Mouse (Mus musculus) ovary, adult 2 months (tissue): Measurements from ENCODE around the gene Cpsf7. TPM values are rescaled to one million over a fixed set of nuclear protein-coding genes. Genes with fewer than 3 reads are reported as not detected.

ENCODE experiments used
- polyA plus RNA-seq: library from polyadenylated mRNA; depleted of rRNA; stranded (reverse); fragments of >200 nt; gene quantifications from 2 replicates; pipeline ENCODE4 v1.2.3, GENCODE M21; 2012; rRNA removed

The Cpsf7 gene
- polyA plus RNA-seq = 31.6 and 52.4 TPM in 2 replicates

GRCm38 (mm10) chr19:10525106-10525901 is at the start of gene Cpsf7:
Gene Cpsf7, plus strand, starts transcription at chr19:10525266.

DNA sequence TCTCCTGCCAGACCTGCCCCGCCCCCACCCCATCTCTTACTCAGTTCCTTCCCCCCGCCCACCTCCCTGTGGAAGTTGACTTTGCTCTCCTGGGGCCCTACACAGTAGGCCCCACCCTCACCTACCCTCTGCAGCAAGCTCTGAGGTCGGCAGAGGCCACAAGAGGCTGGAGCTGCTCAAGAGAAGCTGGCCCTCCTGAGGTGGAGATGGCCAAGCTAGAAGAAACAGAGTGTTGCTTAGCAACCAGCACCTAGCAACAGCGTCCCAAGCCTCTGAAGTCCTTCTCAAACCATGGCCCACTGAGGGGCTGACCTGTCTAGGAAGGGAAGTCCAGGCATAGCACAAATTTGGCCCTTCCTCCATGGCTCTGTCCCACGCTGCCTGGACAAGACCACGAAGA is 42.4 kb upstream of the Cpsf7 start, which contains the start of gene Ppp1r32:
Gene Ppp1r32 (minus strand): TSS at position 226 of the 400 bp plus-strand sequence.

GRCm38 (mm10) chr19:10525910-10526309 is 844 bp downstream of the Cpsf7 start, which contains the start of gene Sdhaf2:
Gene Sdhaf2, minus strand, starts transcription at chr19:10526142.

GRCm38 (mm10) chr19:10555624-10556510 is 30.8 kb downstream of the Cpsf7 start, which contains the start of gene Tmem216:
Gene Tmem216, minus strand, starts transcription at chr19:10556238.

DNA sequence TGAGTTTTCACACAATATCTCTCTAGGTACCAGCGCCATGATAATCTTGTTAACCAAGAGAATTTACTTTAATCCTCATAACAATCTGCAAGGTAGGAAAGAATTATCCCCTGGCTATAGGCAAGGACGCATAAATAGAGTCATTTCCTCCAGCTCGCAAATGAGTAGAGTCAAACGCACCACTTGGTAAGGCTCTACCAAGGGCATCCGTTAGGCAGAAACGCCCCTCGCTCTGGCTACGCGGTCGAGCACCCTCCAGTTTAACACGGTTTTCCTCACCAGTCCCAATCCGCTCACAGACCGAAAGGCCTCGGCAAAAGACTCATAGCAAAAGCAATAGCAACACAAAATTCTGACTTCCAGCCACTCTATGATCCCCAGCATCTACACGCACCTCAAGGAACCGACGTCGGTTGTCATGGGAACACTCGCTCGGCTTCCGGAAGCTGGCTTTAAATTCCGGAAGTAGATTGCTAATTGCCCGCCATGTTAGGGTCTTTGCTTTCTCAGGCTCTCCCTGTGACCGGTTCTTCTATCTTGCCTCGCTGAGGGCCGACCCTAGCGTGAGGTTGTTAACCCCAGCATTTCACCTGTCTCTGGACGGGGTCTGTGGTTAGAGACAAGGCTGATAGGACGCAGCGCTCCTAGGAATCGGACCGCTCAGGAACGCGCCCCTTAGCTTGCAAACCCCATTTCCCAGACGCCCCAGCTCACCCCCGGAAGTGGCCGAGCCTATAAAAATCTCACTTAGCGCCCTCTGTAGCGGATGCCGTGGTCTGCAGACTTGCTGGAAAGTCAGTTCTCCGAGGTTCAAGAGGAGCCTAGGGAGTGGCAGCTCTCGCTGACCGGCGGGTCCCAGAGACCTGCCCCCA is 51.9 kb downstream of the Cpsf7 start, which contains the start of the genes Cyb561a3 and Tmem138:
Gene Cyb561a3 (plus strand): TSS at position 483 of the 872 bp plus-strand sequence.
Gene Tmem138 (minus strand): TSS at position 673 of the 872 bp plus-strand sequence.

Other genes starting within 250 kb of the Cpsf7 start
- 15.0 and 16.1 TPM in 2 replicates for gene Dagla, start 220.4 kb upstream of the Cpsf7 start, polyA plus RNA-seq
- gene Syt7, start 136.2 kb upstream of the Cpsf7 start, polyA plus RNA-seq = 42.2 and 53.2 TPM in 2 replicates
- gene Lrrc10b, start 67.8 kb upstream of the Cpsf7 start, polyA plus RNA-seq = 46.3 and 61.4 TPM in 2 replicates
- gene Ppp1r32, start 42.3 kb upstream of the Cpsf7 start, polyA plus RNA-seq = 16.4 and 18.1 TPM in 2 replicates
- 19.1 and 24.4 TPM in 2 replicates for gene Sdhaf2, start 876 bp downstream of the Cpsf7 start, polyA plus RNA-seq
- gene Tmem216, start 31.0 kb downstream of the Cpsf7 start, polyA plus RNA-seq = 18.1 and 23.6 TPM in 2 replicates
- 41.1 and 42.6 TPM in 2 replicates for gene Cyb561a3, start 51.9 kb downstream of the Cpsf7 start, polyA plus RNA-seq
- gene Tmem138, start 52.1 kb downstream of the Cpsf7 start, polyA plus RNA-seq = 15.5 and 19.1 TPM in 2 replicates
- gene Ddb1, start 80.1 kb downstream of the Cpsf7 start, polyA plus RNA-seq = 140 and 182 TPM in 2 replicates
- gene Tkfc, start 80.4 kb downstream of the Cpsf7 start, polyA plus RNA-seq = 17.7 and 18.7 TPM in 2 replicates
- 0.47 and 1.0 TPM in 2 replicates for gene Vwce, start 108.9 kb downstream of the Cpsf7 start, polyA plus RNA-seq
- gene Pga5, start 152.8 kb downstream of the Cpsf7 start, polyA plus RNA-seq = 1.4 and 2.0 TPM in 2 replicates
- 31.6 and 39.4 TPM in 2 replicates for gene Vps37c, start 163.5 kb downstream of the Cpsf7 start, polyA plus RNA-seq
- gene Cd5, start 213.7 kb downstream of the Cpsf7 start, polyA plus RNA-seq = 0.25 and 0.53 TPM in 2 replicates